7 mouse cellular contexts compared by ENCODE assay signal in the genomic region with DNA sequence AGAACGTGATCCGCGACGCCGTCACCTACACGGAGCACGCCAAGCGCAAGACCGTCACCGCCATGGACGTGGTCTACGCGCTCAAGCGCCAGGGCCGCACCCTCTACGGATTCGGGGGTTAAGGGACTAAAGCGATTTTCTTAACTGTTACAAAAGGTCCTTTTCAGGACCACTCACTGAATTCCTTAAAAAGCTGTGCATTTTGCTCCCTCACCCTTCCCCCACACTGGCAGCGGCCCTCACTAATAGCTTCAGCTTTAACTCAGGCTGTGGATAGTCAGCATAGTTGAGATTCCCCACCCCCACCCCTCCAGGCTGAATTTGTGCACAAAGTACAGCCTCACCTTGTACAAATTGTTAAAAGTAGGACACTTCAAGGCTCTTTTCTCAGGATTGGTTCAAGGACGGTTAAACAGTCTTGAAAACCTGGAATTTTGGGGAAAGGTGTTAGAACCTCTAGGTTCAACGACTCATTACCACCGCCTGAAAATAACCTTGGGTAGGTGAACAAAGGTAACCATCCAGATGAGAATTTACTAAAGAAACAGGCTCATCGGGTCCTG. TPM values are rescaled to one million over a fixed set of nuclear protein-coding genes. Genes with fewer than 3 reads are reported as not detected.
DNase-seq lines count a peak whose midpoint lies in the region; ATAC-seq and TF ChIP-seq lines count a peak whose summit lies in the region.

No protein-coding gene starts in this region.

- H3K9me3 ChIP-seq in intestine, embryonic 15.5 days: no peaks in the 10 kb centered on the region
- no peaks in the 10 kb centered on the region for H3K9me3 ChIP-seq in midbrain, postnatal 0 days (ENCODE audit: low read length)

- H3K36me3 ChIP-seq in intestine, embryonic 15.5 days: no peaks in the 10 kb centered on the region
- H3K36me3 ChIP-seq in midbrain, postnatal 0 days (ENCODE audit: insufficient read depth, low read length): no peaks in the 10 kb centered on the region

- ATAC-seq in intestine, embryonic 15.5 days: peak; percentile 3; the same call in 1 of the 2 replicates
- ATAC-seq in midbrain, postnatal 0 days (ENCODE audit: low FRiP score): 0 out of 2 replicates have a peak, but pooled peaks have one; percentile 18
- no peak for ATAC-seq in frontal cortex, adult (ENCODE audit: low TSS enrichment)

- peak overlapping the region; percentile 91 for H3K27ac ChIP-seq in intestine, embryonic 15.5 days
- peak overlapping the region; percentile 70 for H3K27ac ChIP-seq in midbrain, postnatal 0 days (ENCODE audit: low read depth, low read length)

- under 1% methylated on average over 18 of the region's 23 CpGs for WGBS in intestine, embryonic 15.5 days
- 1% methylated on average over 15 of the region's 23 CpGs for WGBS in midbrain, postnatal 0 days

- 0 out of 2 replicates have a peak, but pooled peaks cover 6% of the 10 kb centered on the region for H3K4me1 ChIP-seq in intestine, embryonic 15.5 days (replicated peaks)
- peaks cover 4% of the 10 kb centered on the region; the same call in 1 of the 2 replicates for H3K4me1 ChIP-seq in midbrain, postnatal 0 days (ENCODE audit: insufficient read depth, low read length)

- peak overlapping the region; percentile 38 for H3K4me3 ChIP-seq in intestine, embryonic 15.5 days (replicated peaks)
- peak overlapping the region; percentile 37 for H3K4me3 ChIP-seq in midbrain, postnatal 0 days (ENCODE audit: low read depth, low read length)

- no peak for TF ChIP-seq CTCF in midbrain, postnatal 0 days (IDR thresholded peaks at IDR 0.05)

- H3K27me3 ChIP-seq in intestine, embryonic 15.5 days (replicated peaks): no peaks in the 10 kb centered on the region
- no peaks in the 10 kb centered on the region for H3K27me3 ChIP-seq in midbrain, postnatal 0 days (ENCODE audit: insufficient read depth, low read length)

- peak overlapping the region; percentile 53 for H3K9ac ChIP-seq in intestine, embryonic 15.5 days
- peak overlapping the region; percentile 33; the same call in 1 of the 2 replicates for H3K9ac ChIP-seq in midbrain, postnatal 0 days (replicated peaks; ENCODE audit: low read length, poor library complexity, severe bottlenecking)

- peak; percentile 29 for DNase-seq in thymus, postnatal 14 days
- DNase-seq in thymus, postnatal 25 days: no peak
- peak; percentile 79 for DNase-seq in embryo, embryonic 9.5 days (ENCODE audit: extremely low spot score)
- DNase-seq in midbrain, postnatal 0 days (ENCODE audit: low spot score): no peak
- DNase-seq in cerebellum, adult 9-10 months: no peak

- peak overlapping the region; percentile 71 for H3K4me2 ChIP-seq in intestine, embryonic 15.5 days (replicated peaks)
- peak overlapping the region; percentile 57 for H3K4me2 ChIP-seq in midbrain, postnatal 0 days (ENCODE audit: low read depth, low read length, poor library complexity, severe bottlenecking)

RNA-seq across cellular contexts. Expression of a gene that starts 0.5 kb away (rescaled TPM):
- 3.8 and 5.5 TPM in 2 replicates for polyA plus RNA-seq in intestine, embryonic 15.5 days (2015; fragmentation: Nextera tagmentation; extraction: Ambion mirVana)
- 143 and 315 TPM in 2 replicates for total RNA-seq in midbrain, postnatal 0 days (2014; rRNA removed)
- 1.6 and 2.0 TPM in 2 replicates for polyA plus RNA-seq in midbrain, postnatal 0 days (2015; fragmentation: Nextera tagmentation; extraction: Ambion mirVana)

RNA-seq across cellular contexts. Expression of a gene that starts 3.7 kb away (rescaled TPM):
- polyA plus RNA-seq in intestine, embryonic 15.5 days (2015; fragmentation: Nextera tagmentation; extraction: Ambion mirVana): 0.48 and 1.3 TPM in 2 replicates
- total RNA-seq in midbrain, postnatal 0 days (2014; rRNA removed): 171 and 405 TPM in 2 replicates
- polyA plus RNA-seq in midbrain, postnatal 0 days (2015; fragmentation: Nextera tagmentation; extraction: Ambion mirVana): not detected in 2 replicates

RNA-seq across cellular contexts. Expression of a gene that starts 4.9 kb away (rescaled TPM):
- polyA plus RNA-seq in intestine, embryonic 15.5 days (2015; fragmentation: Nextera tagmentation; extraction: Ambion mirVana): 4.3 and 6.4 TPM in 2 replicates
- 322 and 620 TPM in 2 replicates for total RNA-seq in midbrain, postnatal 0 days (2014; rRNA removed)
- 0.99 and 1.4 TPM in 2 replicates for polyA plus RNA-seq in midbrain, postnatal 0 days (2015; fragmentation: Nextera tagmentation; extraction: Ambion mirVana)

RNA-seq across cellular contexts. Expression of a gene that starts 5.2 kb away (rescaled TPM):
- polyA plus RNA-seq in intestine, embryonic 15.5 days (2015; fragmentation: Nextera tagmentation; extraction: Ambion mirVana): 6.4 and 9.2 TPM in 2 replicates
- 124 and 290 TPM in 2 replicates for total RNA-seq in midbrain, postnatal 0 days (2014; rRNA removed)
- polyA plus RNA-seq in midbrain, postnatal 0 days (2015; fragmentation: Nextera tagmentation; extraction: Ambion mirVana): 0.50 and 0.51 TPM in 2 replicates

RNA-seq across cellular contexts. Expression of a gene that starts 6.2 kb away (rescaled TPM):
- polyA plus RNA-seq in intestine, embryonic 15.5 days (2015; fragmentation: Nextera tagmentation; extraction: Ambion mirVana): 1.2 and 2.2 TPM in 2 replicates
- 90.8 and 138 TPM in 2 replicates for total RNA-seq in midbrain, postnatal 0 days (2014; rRNA removed)
- polyA plus RNA-seq in midbrain, postnatal 0 days (2015; fragmentation: Nextera tagmentation; extraction: Ambion mirVana): not detected in 2 replicates

Comparison
In these comparisons a context has a peak if more than half of its experiments do, and no peak if none do; other contexts are left out.
1. DNase-seq: peak in thymus, postnatal 14 days (single experiment) and embryo, embryonic 9.5 days (single experiment); none in thymus, postnatal 25 days (single experiment), midbrain, postnatal 0 days (single experiment) and cerebellum, adult 9-10 months (single experiment).